Mouse (Mus musculus): ENCODE measurements around the gene Rbm47.

GRCm38 (mm10) chr5:65991191-65991590 is 181.7 kb downstream of the Rbm47 start:
- TF ChIP-seq GATA1 (IDR thresholded peaks at IDR 0.05; ENCODE audit: low read length) (no peak), TAL1 (IDR thresholded peaks at IDR 0.05; ENCODE audit: low read length) (no peak)
